Mouse (Mus musculus) testis, adult 2 months (tissue): ENCODE measurements at regions not wholly inside any gene's neighbourhood (a gene's known extent, or its start where the extent isn't known, plus 50 kb on each side); places are given as distances from the start of the nearest gene placed in this dataset.
"Not testable (repeated sequence)": the region's sequence is repeated elsewhere in the genome, so short reads cannot be mapped to it uniquely, and the experiment has no call there.

Experiments
- H3K27ac ChIP-seq: fragments of 200-500 bp; 2 replicates; pipeline ENCODE4 v1.5.1; 2012; ENCODE audit warnings: low read depth, low read length; ENCODE audit not compliant: control insufficient read depth, insufficient read depth
- H3K27me3 ChIP-seq: fragments of 200-500 bp; 2 replicates; pipeline ENCODE4 v1.6.1; 2012; ENCODE audit warnings: mild to moderate bottlenecking, low read length, moderate library complexity; ENCODE audit not compliant: control insufficient read depth, insufficient read depth
- H3K36me3 ChIP-seq: fragments of 200-500 bp; 2 replicates; pipeline ENCODE4 v1.6.1; 2012; ENCODE audit warnings: mild to moderate bottlenecking, low read length; ENCODE audit not compliant: control insufficient read depth, insufficient read depth
- H3K4me1 ChIP-seq: fragments of 200-500 bp; 2 replicates; pipeline ENCODE4 v1.6.1; 2012; ENCODE audit warnings: low read length; ENCODE audit not compliant: control insufficient read depth, insufficient read depth
- H3K4me3 ChIP-seq: fragments of 200-500 bp; 2 replicates; pipeline ENCODE4 v1.5.1; 2012; ENCODE audit warnings: low read depth, mild to moderate bottlenecking, low read length, moderate library complexity, mixed read lengths; ENCODE audit not compliant: control insufficient read depth
- CTCF ChIP-seq: fragments of 200-500 bp; IDR thresholded peaks from 2 replicates; pipeline ENCODE4 v1.5.1; 2012; ENCODE audit warnings: low read depth, mild to moderate bottlenecking, inconsistent platforms, low read length, moderate library complexity; ENCODE audit not compliant: control insufficient read depth, insufficient read depth, insufficient replicate concordance
- POLR2A ChIP-seq: fragments of 200-500 bp; IDR thresholded peaks from 2 replicates; pipeline ENCODE4 v1.6.1; 2012; ENCODE audit warnings: low read depth, mild to moderate bottlenecking, inconsistent platforms, low read length, moderate library complexity; ENCODE audit not compliant: control insufficient read depth

- no peak overlapping the region for H3K27ac ChIP-seq
- H3K27me3 ChIP-seq: no peaks in the 10 kb centered on the region
- no peaks in the 10 kb centered on the region for H3K36me3 ChIP-seq
- no peaks in the 10 kb centered on the region for H3K4me1 ChIP-seq
- H3K4me3 ChIP-seq: no peak overlapping the region
- TF ChIP-seq POLR2A (no peak), CTCF (no peak)
Observed at GRCm38 (mm10) chrX:103250961-103251360, 64.5 kb upstream of the Nap1l2 start.

GRCm38 (mm10) chrX:103251478-103251877, 65.0 kb upstream of the Nap1l2 start:
- not testable (repeated sequence) for H3K4me1 ChIP-seq, H3K36me3 ChIP-seq, H3K4me3 ChIP-seq, H3K27me3 ChIP-seq, H3K27ac ChIP-seq

- H3K27ac ChIP-seq, H3K27me3 ChIP-seq: not testable (repeated sequence)
Observed at GRCm38 (mm10) chrX:103252056-103252850, 65.8 kb upstream of the Nap1l2 start.

GRCm38 (mm10) chrX:103252881-103253280, 66.4 kb upstream of the Nap1l2 start:
- H3K4me1 ChIP-seq: no peaks in the 10 kb centered on the region
- H3K4me3 ChIP-seq: no peak overlapping the region
- no peak overlapping the region for H3K27ac ChIP-seq
- TF ChIP-seq CTCF (no peak), POLR2A (no peak)
- H3K36me3 ChIP-seq: no peaks in the 10 kb centered on the region
- no peaks in the 10 kb centered on the region for H3K27me3 ChIP-seq

More at GRCm38 (mm10) chrX:103252056-103252850, 65.8 kb upstream of the Nap1l2 start:
- not testable (repeated sequence) for H3K36me3 ChIP-seq, H3K4me1 ChIP-seq, H3K4me3 ChIP-seq

GRCm38 (mm10) chrX:103254867-103255266, 66.3 kb upstream of the Cdx4 start:
- no peak overlapping the region for H3K27ac ChIP-seq
- H3K36me3 ChIP-seq: no peaks in the 10 kb centered on the region
- no peaks in the 10 kb centered on the region for H3K27me3 ChIP-seq
- H3K4me3 ChIP-seq: peak overlapping the region; percentile 24; the same call in 1 of the 2 replicates
- no peaks in the 10 kb centered on the region for H3K4me1 ChIP-seq
- TF ChIP-seq POLR2A: no peak
- no peak for TF ChIP-seq CTCF

- H3K4me3 ChIP-seq: no peak overlapping the region
- TF ChIP-seq POLR2A (no peak), CTCF (no peak)
- no peaks in the 10 kb centered on the region for H3K36me3 ChIP-seq
- no peak overlapping the region for H3K27ac ChIP-seq
- no peaks in the 10 kb centered on the region for H3K27me3 ChIP-seq
- H3K4me1 ChIP-seq: no peaks in the 10 kb centered on the region
Observed at GRCm38 (mm10) chrX:103259882-103260281, 61.3 kb upstream of the Cdx4 start.
